In the genomic region with DNA sequence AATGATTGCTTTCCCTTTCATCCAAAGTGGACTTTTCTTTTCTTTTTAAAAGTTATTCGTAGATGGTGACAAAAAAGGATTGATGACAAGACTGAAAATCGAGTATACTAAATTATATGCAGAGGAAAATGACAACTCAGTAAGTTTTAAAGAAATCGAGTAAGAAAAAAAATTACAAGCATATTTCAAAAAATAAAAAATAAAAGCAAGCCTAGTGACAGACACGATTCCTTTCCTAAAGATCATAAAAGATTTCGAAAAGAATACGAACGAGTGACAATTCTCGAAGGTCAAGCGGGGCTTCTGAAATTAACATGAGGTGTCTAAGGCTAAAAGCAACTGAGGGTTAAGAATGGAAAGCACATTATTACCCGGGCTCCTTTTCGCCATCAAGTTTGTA, we compare ENCODE assay signal across 8 mouse cellular contexts. TPM values are rescaled to one million over a fixed set of nuclear protein-coding genes. Genes with fewer than 3 reads are reported as not detected.
DNase-seq lines count a peak whose midpoint lies in the region; ATAC-seq and TF ChIP-seq lines count a peak whose summit lies in the region.

No protein-coding gene starts in this region.

- peak overlapping the region; percentile 96 for H3K9ac ChIP-seq in heart, embryonic 12.5 days
- H3K9ac ChIP-seq in CH12.LX (ENCODE audit: insufficient read depth, low read depth): peak overlapping the region; percentile 75
- H3K9ac ChIP-seq in forebrain, embryonic 14.5 days (ENCODE audit: low read length): peak overlapping the region; percentile 90
- H3K9ac ChIP-seq in liver, embryonic 15.5 days: peak overlapping the region; percentile 96

- in situ Hi-C loops in CH12.LX (cut with MboI; ENCODE audit: low pct_ligation_motif_present, low pct_unique_long_range_greater_than_20kb, low sequenced_read_pairs): no loop called here

- dilution Hi-C loops in CH12.LX (cut with MboI; ENCODE audit: extremely low pct_ligation_motif_present, extremely low pct_unique_long_range_greater_than_20kb, low sequenced_read_pairs): no loop called here

- TF ChIP-seq RAD21 in CH12.LX (IDR thresholded peaks at IDR 0.05; ENCODE audit: low read depth, low read length): no peak

- no peak for DNase-seq in heart, postnatal 14 days
- no peak for DNase-seq in CH12.LX (ENCODE audit: extremely low read depth)
- no peak for DNase-seq in forebrain, embryonic 14.5 days (ENCODE audit: low spot score)
- DNase-seq in layer of hippocampus, postnatal 10 days (ENCODE audit: low spot score in 2 of 2): no peak
- DNase-seq in cerebellum, postnatal 4 days (ENCODE audit: low spot score in 2 of 2): no peak

- no peak for TF ChIP-seq EP300 in CH12.LX (IDR thresholded peaks at IDR 0.05; ENCODE audit: low read length)

- 1% methylated on average over 11 of the region's 11 CpGs for WGBS in heart, embryonic 12.5 days
- 2% methylated on average over 11 of the region's 11 CpGs for WGBS in forebrain, embryonic 14.5 days
- under 1% methylated on average over 11 of the region's 11 CpGs for WGBS in liver, embryonic 15.5 days (ENCODE audit: insufficient replicate concordance)

- peak overlapping the region; percentile 90 for H3K27ac ChIP-seq in heart, embryonic 12.5 days (ENCODE audit: poor library complexity, severe bottlenecking)
- H3K27ac ChIP-seq in CH12.LX (ENCODE audit: insufficient read depth, low read depth): no peak overlapping the region
- peak overlapping the region; percentile 90; the same call in 1 of the 2 replicates for H3K27ac ChIP-seq in forebrain, embryonic 14.5 days (ENCODE audit: low read depth, low read length)
- peak overlapping the region; percentile 95 for H3K27ac ChIP-seq in liver, embryonic 15.5 days (replicated peaks)

- no peak for TF ChIP-seq CTCF in CH12.LX (conservative IDR thresholded peaks at IDR 0.05 in 1 of 2, IDR thresholded peaks at IDR 0.05 in 1 of 2; ENCODE audit: low read depth in 2 of 2, low read length in 2 of 2)

- peaks cover 10% of the 10 kb centered on the region for H3K4me1 ChIP-seq in heart, embryonic 12.5 days (replicated peaks)
- peaks cover 0 to 30% of the 10 kb centered on the region in 2 experiments; a peak in 2 of 4 replicates for H3K4me1 ChIP-seq in CH12.LX (ENCODE audit: control insufficient read depth in 1 of 2, insufficient read depth in 2 of 2)
- peaks cover 5% of the 10 kb centered on the region; the same call in 1 of the 2 replicates for H3K4me1 ChIP-seq in forebrain, embryonic 14.5 days (ENCODE audit: control insufficient read depth, insufficient read depth, low read length)
- peaks cover 52% of the 10 kb centered on the region for H3K4me1 ChIP-seq in liver, embryonic 15.5 days (replicated peaks)

- H3K27me3 ChIP-seq in heart, embryonic 12.5 days (replicated peaks): no peaks in the 10 kb centered on the region
- no peaks in the 10 kb centered on the region for H3K27me3 ChIP-seq in CH12.LX (replicated peaks)
- no peaks in the 10 kb centered on the region for H3K27me3 ChIP-seq in forebrain, embryonic 14.5 days (replicated peaks; ENCODE audit: control insufficient read depth, insufficient read depth, low read length)
- H3K27me3 ChIP-seq in liver, embryonic 15.5 days: no peaks in the 10 kb centered on the region

- H3K79me2 ChIP-seq in CH12.LX (replicated peaks; ENCODE audit: control insufficient read depth, extremely low read depth, insufficient read depth, poor library complexity, severe bottlenecking): peaks cover 54% of the 10 kb centered on the region

- intact Hi-C loops in heart, postnatal 14 days (cut with DNase I): loop anchor here (5.0 kb wide), 1 partner anchor 108 kb away; no protein-coding TSS in a partner anchor

- H3K4me3 ChIP-seq in heart, embryonic 12.5 days: peak overlapping the region; percentile 97
- H3K4me3 ChIP-seq in CH12.LX (replicated peaks in 1 of 3; ENCODE audit: low read depth in 2 of 3, low read length in 2 of 3, poor library complexity in 1 of 3): peak overlapping the region; percentile 57 to 93 (median 84)
- peak overlapping the region; percentile 96 for H3K4me3 ChIP-seq in forebrain, embryonic 14.5 days (ENCODE audit: low read depth, low read length)
- H3K4me3 ChIP-seq in liver, embryonic 15.5 days (replicated peaks): peak overlapping the region; percentile 100

- H3K4me2 ChIP-seq in heart, embryonic 12.5 days: peak overlapping the region; percentile 86
- peak overlapping the region; percentile 86; the same call in 1 of the 2 replicates for H3K4me2 ChIP-seq in CH12.LX (ENCODE audit: insufficient read depth, low read depth, poor library complexity, severe bottlenecking)
- peak overlapping the region; percentile 77 for H3K4me2 ChIP-seq in forebrain, embryonic 14.5 days (ENCODE audit: low read length)
- H3K4me2 ChIP-seq in liver, embryonic 15.5 days: peak overlapping the region; percentile 85

- no peak for TF ChIP-seq POLR2A in CH12.LX (IDR thresholded peaks at IDR 0.05; ENCODE audit: low read depth, low read length)

- no peak for ATAC-seq in heart, embryonic 12.5 days (ENCODE audit: insufficient number of reproducible peaks, low FRiP score)
- no peak for ATAC-seq in forebrain, embryonic 14.5 days
- no peak for ATAC-seq in liver, embryonic 15.5 days (ENCODE audit: insufficient read depth)
- no peak for ATAC-seq in megakaryocyte-erythroid progenitor cell, adult 5-6 weeks (replicated peaks; ENCODE audit: low FRiP score, low TSS enrichment, poor library complexity, severe bottlenecking)

- H3K9me3 ChIP-seq in heart, embryonic 12.5 days (replicated peaks): no peaks in the 10 kb centered on the region
- no peaks in the 10 kb centered on the region for H3K9me3 ChIP-seq in CH12.LX (replicated peaks; ENCODE audit: low read length)
- H3K9me3 ChIP-seq in forebrain, embryonic 14.5 days (replicated peaks; ENCODE audit: control insufficient read depth, low read length): no peaks in the 10 kb centered on the region
- H3K9me3 ChIP-seq in liver, embryonic 15.5 days (replicated peaks): no peaks in the 10 kb centered on the region

- H3K36me3 ChIP-seq in heart, embryonic 12.5 days: no peaks in the 10 kb centered on the region
- peaks cover 0 to 15% of the 10 kb centered on the region in 2 experiments for H3K36me3 ChIP-seq in CH12.LX (replicated peaks in 1 of 2; ENCODE audit: control insufficient read depth in 1 of 2, insufficient read depth in 1 of 2, low read length in 1 of 2)
- H3K36me3 ChIP-seq in forebrain, embryonic 14.5 days (ENCODE audit: control insufficient read depth, insufficient read depth, low read length): no peaks in the 10 kb centered on the region
- H3K36me3 ChIP-seq in liver, embryonic 15.5 days (replicated peaks): peaks cover 7% of the 10 kb centered on the region; the same call in 1 of the 2 replicates

RNA-seq across cellular contexts. Expression of gene Ppm1g, which starts 1.0 kb away (rescaled TPM):
- 111 and 112 TPM in 2 replicates for polyA plus RNA-seq in heart, embryonic 12.5 days (2016; fragmentation: Nextera tagmentation; extraction: Ambion mirVana)
- 10 to 100 TPM; 56.5 to 66.1 TPM for total RNA-seq in heart, postnatal 14 days (2021)
- total RNA-seq in CH12.LX (2012; rRNA removed) (182 and 225 TPM in 2 replicates), CH12.LX (2014; rRNA removed) (96.9 and 97.8 TPM in 2 replicates)
- polyA plus RNA-seq in CH12.LX (2012; ENCODE audit: insufficient read length, low read depth): 366 and 383 TPM in 2 replicates
- polyA plus RNA-seq in forebrain, embryonic 14.5 days (2014; fragmentation: Nextera tagmentation; extraction: Ambion mirVana): 133 and 143 TPM in 2 replicates
- polyA plus RNA-seq in liver, embryonic 15.5 days (2015; fragmentation: Nextera tagmentation; extraction: Ambion mirVana): 110 and 117 TPM in 2 replicates
- 295 and 300 TPM in 2 replicates for total RNA-seq in megakaryocyte-erythroid progenitor cell, adult 5-6 weeks (2014; fragmentation: Nextera tagmentation)
- total RNA-seq in megakaryocyte-erythroid progenitor cell, adult 5-6 weeks (2017): 329 and 355 TPM in 2 replicates
- 100 to 1,000 TPM; 102 to 107 TPM for total RNA-seq in layer of hippocampus, postnatal 10 days (2021)

RNA-seq across cellular contexts. Expression of gene Zfp513, which starts 17.4 kb away (rescaled TPM):
- polyA plus RNA-seq in heart, embryonic 12.5 days (2016; fragmentation: Nextera tagmentation; extraction: Ambion mirVana): 9.9 and 10.5 TPM in 2 replicates
- 10 to 100 TPM in 1 of 2 experiments, 1 to 10 TPM in 1; 9.9 to 10.6 TPM for total RNA-seq in heart, postnatal 14 days (2021)
- total RNA-seq in CH12.LX (2012; rRNA removed) (6.9 and 7.4 TPM in 2 replicates), CH12.LX (2014; rRNA removed) (2.4 and 3.6 TPM in 2 replicates)
- polyA plus RNA-seq in CH12.LX (2012; ENCODE audit: insufficient read length, low read depth): 10.2 and 12.8 TPM in 2 replicates
- polyA plus RNA-seq in forebrain, embryonic 14.5 days (2014; fragmentation: Nextera tagmentation; extraction: Ambion mirVana): 7.2 and 8.7 TPM in 2 replicates
- polyA plus RNA-seq in liver, embryonic 15.5 days (2015; fragmentation: Nextera tagmentation; extraction: Ambion mirVana): 2.6 and 3.1 TPM in 2 replicates
- 5.3 and 5.5 TPM in 2 replicates for total RNA-seq in megakaryocyte-erythroid progenitor cell, adult 5-6 weeks (2014; fragmentation: Nextera tagmentation)
- total RNA-seq in megakaryocyte-erythroid progenitor cell, adult 5-6 weeks (2017): 3.2 and 5.6 TPM in 2 replicates
- 10 to 100 TPM; 28.9 to 33.1 TPM for total RNA-seq in layer of hippocampus, postnatal 10 days (2021)

RNA-seq across cellular contexts. Expression of gene Nrbp1, which starts 21.2 kb away (rescaled TPM):
- polyA plus RNA-seq in heart, embryonic 12.5 days (2016; fragmentation: Nextera tagmentation; extraction: Ambion mirVana): 127 and 137 TPM in 2 replicates
- 10 to 100 TPM; 73.1 to 75.0 TPM for total RNA-seq in heart, postnatal 14 days (2021)
- total RNA-seq in CH12.LX (2012; rRNA removed) (36.6 and 40.4 TPM in 2 replicates), CH12.LX (2014; rRNA removed) (40.5 and 41.5 TPM in 2 replicates)
- polyA plus RNA-seq in CH12.LX (2012; ENCODE audit: insufficient read length, low read depth): 34.5 and 36.1 TPM in 2 replicates
- 160 and 167 TPM in 2 replicates for polyA plus RNA-seq in forebrain, embryonic 14.5 days (2014; fragmentation: Nextera tagmentation; extraction: Ambion mirVana)
- polyA plus RNA-seq in liver, embryonic 15.5 days (2015; fragmentation: Nextera tagmentation; extraction: Ambion mirVana): 47.5 and 48.1 TPM in 2 replicates
- total RNA-seq in megakaryocyte-erythroid progenitor cell, adult 5-6 weeks (2014; fragmentation: Nextera tagmentation): 43.4 and 51.1 TPM in 2 replicates
- 64.9 and 75.5 TPM in 2 replicates for total RNA-seq in megakaryocyte-erythroid progenitor cell, adult 5-6 weeks (2017)
- 10 to 100 TPM; 76.3 to 76.6 TPM for total RNA-seq in layer of hippocampus, postnatal 10 days (2021)

RNA-seq across cellular contexts. Expression of gene Gm9970, which starts 21.6 kb away (rescaled TPM):
- 0.34 TPM in 1 of 2 replicates, not detected in the other for polyA plus RNA-seq in heart, embryonic 12.5 days (2016; fragmentation: Nextera tagmentation; extraction: Ambion mirVana)
- total RNA-seq in heart, postnatal 14 days (2021): not detected
- total RNA-seq in CH12.LX (2012; rRNA removed) (not detected in 2 replicates), CH12.LX (2014; rRNA removed) (not detected in 2 replicates)
- not detected in 2 replicates for polyA plus RNA-seq in CH12.LX (2012; ENCODE audit: insufficient read length, low read depth)
- polyA plus RNA-seq in forebrain, embryonic 14.5 days (2014; fragmentation: Nextera tagmentation; extraction: Ambion mirVana): 0.47 and 1.2 TPM in 2 replicates
- 0.23 TPM in 1 of 2 replicates, not detected in the other for polyA plus RNA-seq in liver, embryonic 15.5 days (2015; fragmentation: Nextera tagmentation; extraction: Ambion mirVana)
- total RNA-seq in megakaryocyte-erythroid progenitor cell, adult 5-6 weeks (2014; fragmentation: Nextera tagmentation): not detected in 2 replicates
- not detected in 2 replicates for total RNA-seq in megakaryocyte-erythroid progenitor cell, adult 5-6 weeks (2017)
- total RNA-seq in layer of hippocampus, postnatal 10 days (2021): not detected

RNA-seq across cellular contexts. Expression of gene Eif2b4, which starts 26.2 kb away (rescaled TPM):
- 52.3 and 60.5 TPM in 2 replicates for polyA plus RNA-seq in heart, embryonic 12.5 days (2016; fragmentation: Nextera tagmentation; extraction: Ambion mirVana)
- 10 to 100 TPM; 48.4 to 62.3 TPM for total RNA-seq in heart, postnatal 14 days (2021)
- total RNA-seq in CH12.LX (2012; rRNA removed) (56.8 and 75.0 TPM in 2 replicates), CH12.LX (2014; rRNA removed) (26.8 and 29.0 TPM in 2 replicates)
- 99.5 and 106 TPM in 2 replicates for polyA plus RNA-seq in CH12.LX (2012; ENCODE audit: insufficient read length, low read depth)
- 84.5 and 87.3 TPM in 2 replicates for polyA plus RNA-seq in forebrain, embryonic 14.5 days (2014; fragmentation: Nextera tagmentation; extraction: Ambion mirVana)
- polyA plus RNA-seq in liver, embryonic 15.5 days (2015; fragmentation: Nextera tagmentation; extraction: Ambion mirVana): 41.2 and 47.3 TPM in 2 replicates
- 116 and 148 TPM in 2 replicates for total RNA-seq in megakaryocyte-erythroid progenitor cell, adult 5-6 weeks (2014; fragmentation: Nextera tagmentation)
- total RNA-seq in megakaryocyte-erythroid progenitor cell, adult 5-6 weeks (2017): 40.0 and 59.0 TPM in 2 replicates
- total RNA-seq in layer of hippocampus, postnatal 10 days (2021): 10 to 100 TPM; 53.0 to 62.7 TPM
